Comparison of ENCODE assay signal across 34 mouse cellular contexts in the genomic region with DNA sequence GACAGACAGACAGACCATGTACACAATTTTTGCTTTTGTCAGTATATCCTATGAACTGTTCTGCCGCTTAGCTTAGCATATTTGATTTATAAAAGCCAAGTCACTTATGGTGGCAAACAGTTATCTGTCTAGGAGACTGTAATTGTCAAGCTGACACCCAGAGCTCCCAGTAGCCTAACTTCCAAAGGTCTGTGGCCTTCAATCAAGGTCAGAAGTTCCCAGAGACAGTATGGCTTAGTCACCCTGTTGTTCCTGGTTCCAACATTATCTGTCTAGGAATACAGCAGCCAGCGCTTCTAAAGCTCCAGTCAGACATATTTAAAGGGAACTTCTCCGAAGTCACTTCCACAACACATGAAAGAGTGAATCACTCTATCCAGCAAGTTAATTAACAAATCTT. TPM values are rescaled to one million over a fixed set of nuclear protein-coding genes. Genes with fewer than 3 reads are reported as not detected.
DNase-seq lines count a peak whose midpoint lies in the region; ATAC-seq lines count a peak whose summit lies in the region.
"Had no signal": no experiment of that assay in that cellular context is flagged by ENCODE, and none has a peak within 500 bp of the region (broad histone marks: within the 10 kb centered on the region; RNA-seq: fewer than 3 reads in every experiment).

No protein-coding gene starts in this region.

- no peaks in the 10 kb centered on the region for H3K9me3 ChIP-seq in forebrain, embryonic 11.5 days (ENCODE audit: control insufficient read depth, low read length)
- H3K9me3 ChIP-seq in forebrain, embryonic 15.5 days = no peaks in the 10 kb centered on the region
- no peaks in the 10 kb centered on the region for H3K9me3 ChIP-seq in heart, embryonic 15.5 days (replicated peaks)
- no peaks in the 10 kb centered on the region for H3K9me3 ChIP-seq in midbrain, embryonic 11.5 days (ENCODE audit: control insufficient read depth, low read length)
- no peaks in the 10 kb centered on the region for H3K9me3 ChIP-seq in midbrain, embryonic 10.5 days (replicated peaks)
- H3K9me3 ChIP-seq: embryonic facial prominence, embryonic 10.5 days; embryonic facial prominence, embryonic 13.5 days; forebrain, embryonic 13.5 days; G1E; heart, embryonic 10.5 days; hindbrain, embryonic 10.5 days; hindbrain, embryonic 13.5 days; intestine, embryonic 15.5 days; kidney, embryonic 15.5 days had no signal

- 91% methylated on average over 3 of the region's 3 CpGs for WGBS in forebrain, embryonic 11.5 days
- WGBS in forebrain, embryonic 15.5 days = 95% methylated on average over 3 of the region's 3 CpGs
- 71% methylated on average over 3 of the region's 3 CpGs for WGBS in heart, embryonic 15.5 days
- WGBS in midbrain, embryonic 11.5 days = 95% methylated on average over 3 of the region's 3 CpGs
- WGBS in midbrain, embryonic 10.5 days = 90% methylated on average over 3 of the region's 3 CpGs

- no peak overlapping the region for H3K27ac ChIP-seq in forebrain, embryonic 11.5 days (ENCODE audit: low read depth, low read length)
- no peak overlapping the region for H3K27ac ChIP-seq in forebrain, embryonic 15.5 days (replicated peaks)
- H3K27ac ChIP-seq in heart, embryonic 15.5 days = peak overlapping the region; percentile 29
- H3K27ac ChIP-seq in midbrain, embryonic 11.5 days (ENCODE audit: low read depth, low read length) = no peak overlapping the region
- no peak overlapping the region for H3K27ac ChIP-seq in midbrain, embryonic 10.5 days (replicated peaks)
- H3K27ac ChIP-seq: embryonic facial prominence, embryonic 10.5 days; embryonic facial prominence, embryonic 13.5 days; forebrain, embryonic 13.5 days; gastrocnemius, adult 2 months; heart, adult 2 months; heart, embryonic 10.5 days; hindbrain, embryonic 10.5 days; hindbrain, embryonic 13.5 days; intestine, embryonic 15.5 days; kidney, embryonic 15.5 days had no signal

- no peaks in the 10 kb centered on the region for H3K27me3 ChIP-seq in forebrain, embryonic 11.5 days (ENCODE audit: control insufficient read depth, insufficient read depth, low read length)
- H3K27me3 ChIP-seq in forebrain, embryonic 15.5 days = no peaks in the 10 kb centered on the region
- no peaks in the 10 kb centered on the region for H3K27me3 ChIP-seq in heart, embryonic 15.5 days
- H3K27me3 ChIP-seq in midbrain, embryonic 11.5 days (ENCODE audit: control insufficient read depth, insufficient read depth, low read length) = no peaks in the 10 kb centered on the region
- H3K27me3 ChIP-seq in midbrain, embryonic 10.5 days (ENCODE audit: low read depth, poor library complexity, severe bottlenecking) = peaks cover 4% of the 10 kb centered on the region; the same call in 1 of the 2 replicates
- H3K27me3 ChIP-seq: CH12.LX; embryonic facial prominence, embryonic 13.5 days; forebrain, embryonic 13.5 days; hindbrain, embryonic 13.5 days; intestine, embryonic 15.5 days; kidney, embryonic 15.5 days; Patski had no signal

- H3K4me2 ChIP-seq in forebrain, embryonic 11.5 days (ENCODE audit: low read depth, low read length, severe bottlenecking) = no peak overlapping the region
- H3K4me2 ChIP-seq in forebrain, embryonic 15.5 days (replicated peaks) = no peak overlapping the region
- no peak overlapping the region for H3K4me2 ChIP-seq in heart, embryonic 15.5 days
- H3K4me2 ChIP-seq in midbrain, embryonic 11.5 days = no peak overlapping the region
- H3K4me2 ChIP-seq: embryonic facial prominence, embryonic 13.5 days; forebrain, embryonic 13.5 days; hindbrain, embryonic 13.5 days; intestine, embryonic 15.5 days; kidney, embryonic 15.5 days had no signal

- no peaks in the 10 kb centered on the region for H3K36me3 ChIP-seq in forebrain, embryonic 11.5 days (ENCODE audit: control insufficient read depth, insufficient read depth, low read length)
- 0 out of 2 replicates have a peak, but pooled peaks cover under 1% of the 10 kb centered on the region for H3K36me3 ChIP-seq in forebrain, embryonic 15.5 days
- H3K36me3 ChIP-seq in heart, embryonic 15.5 days = no peaks in the 10 kb centered on the region
- no peaks in the 10 kb centered on the region for H3K36me3 ChIP-seq in midbrain, embryonic 11.5 days (ENCODE audit: control insufficient read depth, insufficient read depth, low read length)
- no peaks in the 10 kb centered on the region for H3K36me3 ChIP-seq in midbrain, embryonic 10.5 days
- H3K36me3 ChIP-seq: embryonic facial prominence, embryonic 10.5 days; embryonic facial prominence, embryonic 13.5 days; G1E; heart, embryonic 10.5 days; hindbrain, embryonic 10.5 days; hindbrain, embryonic 13.5 days; intestine, embryonic 15.5 days; kidney, embryonic 15.5 days had no signal

- no peak for ATAC-seq in forebrain, embryonic 11.5 days (replicated peaks; ENCODE audit: low FRiP score)
- ATAC-seq in forebrain, embryonic 15.5 days (replicated peaks) = no peak
- ATAC-seq in heart, embryonic 15.5 days (replicated peaks; ENCODE audit: insufficient number of reproducible peaks, insufficient read depth, low FRiP score, low read depth) = no peak
- no peak for ATAC-seq in midbrain, embryonic 11.5 days (ENCODE audit: low FRiP score)
- ATAC-seq: forebrain, embryonic 13.5 days; forebrain, postnatal 0 days; hindbrain, embryonic 16.5 days; intestine, embryonic 15.5 days; Patski had no signal

- DNase-seq in adrenal gland, adult 2 months = peak; percentile 60
- DNase-seq in adrenal gland, postnatal 10 days = no peak
- DNase-seq in forebrain, embryonic 11.5 days (ENCODE audit: low spot score) = peak; percentile 16
- DNase-seq in heart, postnatal 14 days = no peak
- peak; percentile 21 for DNase-seq in midbrain, embryonic 11.5 days (ENCODE audit: low spot score, missing footprints)
- no peak for DNase-seq in midbrain, embryonic 10.5 days (ENCODE audit: low spot score)
- DNase-seq: B cell, adult 2 months; cerebellum, adult 11-12 months; cerebellum, adult 8-10 months; cerebellum, postnatal 10 days; cerebellum, postnatal 36 days; embryo, embryonic 11 days; forebrain, postnatal 0 days; gastrocnemius, adult 2 months; gastrocnemius, postnatal 14 days; heart, adult 2 months; heart, postnatal 10 days; kidney, adult 11 months; kidney, adult 8-10 months had no signal

- no peak overlapping the region for H3K4me3 ChIP-seq in forebrain, embryonic 11.5 days (ENCODE audit: low read depth, low read length)
- H3K4me3 ChIP-seq in forebrain, embryonic 15.5 days = no peak overlapping the region
- no peak overlapping the region for H3K4me3 ChIP-seq in heart, embryonic 15.5 days
- no peak overlapping the region for H3K4me3 ChIP-seq in midbrain, embryonic 11.5 days (ENCODE audit: low read depth, low read length)
- H3K4me3 ChIP-seq in midbrain, embryonic 10.5 days = no peak overlapping the region
- H3K4me3 ChIP-seq: embryonic facial prominence, embryonic 10.5 days; embryonic facial prominence, embryonic 13.5 days; erythroblast, embryonic 14.5 days; forebrain, embryonic 13.5 days; gastrocnemius, adult 2 months; heart, adult 2 months; heart, embryonic 10.5 days; hindbrain, embryonic 10.5 days; hindbrain, embryonic 13.5 days; intestine, embryonic 15.5 days; kidney, embryonic 15.5 days had no signal

- no peak overlapping the region for H3K9ac ChIP-seq in forebrain, embryonic 11.5 days (ENCODE audit: low read length)
- H3K9ac ChIP-seq in forebrain, embryonic 15.5 days (replicated peaks) = no peak overlapping the region
- no peak overlapping the region for H3K9ac ChIP-seq in heart, embryonic 15.5 days
- no peak overlapping the region for H3K9ac ChIP-seq in midbrain, embryonic 11.5 days (ENCODE audit: low read length)
- H3K9ac ChIP-seq: embryonic facial prominence, embryonic 13.5 days; forebrain, embryonic 13.5 days; forebrain, postnatal 0 days; hindbrain, embryonic 13.5 days; intestine, embryonic 15.5 days; kidney, embryonic 15.5 days had no signal

- intact Hi-C loops in heart, postnatal 14 days (cut with DNase I) = no loop called here

- no peaks in the 10 kb centered on the region for H3K4me1 ChIP-seq in forebrain, embryonic 11.5 days (replicated peaks; ENCODE audit: control insufficient read depth, insufficient read depth, low read length)
- no peaks in the 10 kb centered on the region for H3K4me1 ChIP-seq in forebrain, embryonic 15.5 days
- H3K4me1 ChIP-seq in heart, embryonic 15.5 days (replicated peaks) = peaks cover 44% of the 10 kb centered on the region
- H3K4me1 ChIP-seq in midbrain, embryonic 11.5 days (ENCODE audit: control insufficient read depth, insufficient read depth, low read length) = no peaks in the 10 kb centered on the region
- H3K4me1 ChIP-seq in midbrain, embryonic 10.5 days = peaks cover 5% of the 10 kb centered on the region; the same call in 1 of the 2 replicates
- H3K4me1 ChIP-seq: embryonic facial prominence, embryonic 13.5 days; intestine, embryonic 15.5 days had no signal

RNA-seq across cellular contexts. Expression of gene Armc2, which starts 17.0 kb away (rescaled TPM):
- 1 to 10 TPM; 2.0 to 2.4 TPM for total RNA-seq in adrenal gland, adult 2 months (2021)
- 0.40 and 0.75 TPM in 2 replicates for polyA plus RNA-seq in adrenal gland, adult 2 months (2012; rRNA removed)
- total RNA-seq in adrenal gland, postnatal 10 days (2021) = 1 to 10 TPM in 1 of 2 experiments, under 1 TPM in 1; 0.84 to 3.0 TPM
- polyA plus RNA-seq in forebrain, embryonic 11.5 days (2014; fragmentation: Nextera tagmentation; extraction: Ambion mirVana) = 4.5 and 5.7 TPM in 2 replicates
- 9.0 and 11.0 TPM in 2 replicates for polyA plus RNA-seq in forebrain, embryonic 15.5 days (2015; fragmentation: Nextera tagmentation; extraction: Ambion mirVana)
- 2.3 and 2.4 TPM in 2 replicates for polyA plus RNA-seq in heart, embryonic 15.5 days (2015; fragmentation: Nextera tagmentation; extraction: Ambion mirVana)
- total RNA-seq in heart, postnatal 14 days (2021) = 1 to 10 TPM; 3.7 to 3.9 TPM
- 2.4 and 3.8 TPM in 2 replicates for polyA plus RNA-seq in midbrain, embryonic 11.5 days (2014; fragmentation: Nextera tagmentation; extraction: Ambion mirVana)
- polyA plus RNA-seq in midbrain, embryonic 10.5 days (2016; fragmentation: Nextera tagmentation; extraction: Ambion mirVana) = 1.5 and 1.6 TPM in 2 replicates
- polyA plus RNA-seq: erythroblast, embryonic 14.5 days; G1E had no signal

Comparison
In these comparisons a context has a peak if more than half of its experiments do, and no peak if none do; other contexts are left out.
1. DNase-seq: peak in adrenal gland, adult 2 months (single experiment), forebrain, embryonic 11.5 days (single experiment) and midbrain, embryonic 11.5 days (single experiment); none in adrenal gland, postnatal 10 days (single experiment), heart, postnatal 14 days (0 of 2) and midbrain, embryonic 10.5 days (single experiment).